Mouse (Mus musculus): ENCODE data around the gene Atp1a1.

The Atp1a1 gene

GRCm38 (mm10) chr3:101611012-101611812, 6.7 kb upstream of the Atp1a1 start:
- no peak for DNase-seq (ENCODE audit: low spot score)

- DNase-seq (ENCODE audit: low spot score): no peak
These were observed 4.8 kb upstream of the Atp1a1 start for GRCm38 (mm10) chr3:101609302-101609701.

- no peak for DNase-seq (ENCODE audit: low spot score)
These were observed 2.5 kb upstream of the Atp1a1 start for GRCm38 (mm10) chr3:101606861-101607455.

GRCm38 (mm10) chr3:101605721-101606120, 1.2 kb upstream of the Atp1a1 start:
- no peak for DNase-seq (ENCODE audit: low spot score)

- DNase-seq (ENCODE audit: low spot score): no peak
These were observed 807 bp upstream of the Atp1a1 start for GRCm38 (mm10) chr3:101605291-101605690.

- peak; percentile 76 for DNase-seq (ENCODE audit: low spot score)
These were observed 579 bp downstream of the Atp1a1 start for GRCm38 (mm10) chr3:101603661-101604549.

- DNase-seq (ENCODE audit: low spot score): no peak
These were observed 1.3 kb downstream of the Atp1a1 start for GRCm38 (mm10) chr3:101603194-101603593.

- DNase-seq (ENCODE audit: low spot score): no peak
These were observed 1.9 kb downstream of the Atp1a1 start for GRCm38 (mm10) chr3:101602511-101603055.

GRCm38 (mm10) chr3:101601687-101602086, 2.8 kb downstream of the Atp1a1 start:
- DNase-seq (ENCODE audit: low spot score): no peak

GRCm38 (mm10) chr3:101601003-101601525, 3.4 kb downstream of the Atp1a1 start:
- DNase-seq (ENCODE audit: low spot score): no peak

DNA sequence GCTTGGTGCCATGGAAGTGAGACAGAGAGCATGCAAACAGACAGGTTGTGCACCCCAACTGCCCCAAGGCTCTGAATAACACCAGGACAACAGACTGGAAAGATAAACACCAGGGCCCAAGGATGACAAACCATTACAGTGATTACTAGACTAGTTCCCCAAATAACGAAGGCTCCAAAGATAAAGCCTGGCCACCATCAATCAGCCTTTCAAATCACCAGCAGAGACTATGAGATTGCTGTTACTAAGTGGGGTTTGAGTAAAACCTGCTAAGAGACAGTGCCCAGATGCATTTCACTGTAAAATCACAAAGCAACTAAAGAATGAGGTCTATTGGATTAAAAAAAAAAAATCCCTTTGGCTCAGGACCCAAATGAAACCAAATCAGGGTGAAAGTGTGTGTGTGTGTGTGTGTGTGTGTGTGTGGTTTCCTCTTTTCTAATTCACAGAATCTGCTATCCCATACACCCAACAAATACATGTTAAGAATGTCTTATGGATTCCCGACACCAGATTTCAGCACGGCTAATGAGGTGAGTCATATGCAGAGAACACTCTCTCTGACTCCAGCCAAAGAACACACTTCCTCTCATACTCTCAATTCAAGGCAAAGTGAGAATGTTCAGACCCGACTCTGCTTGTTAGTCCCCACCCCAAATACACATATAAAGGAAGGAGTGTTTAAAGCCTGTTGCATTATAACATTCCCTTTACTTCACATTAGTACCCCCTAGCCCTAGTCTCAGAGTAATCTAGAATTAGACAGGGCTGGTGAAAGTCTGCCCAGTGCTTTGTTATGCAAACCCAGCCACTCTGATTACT, 4.4 kb downstream of the Atp1a1 start:
- DNase-seq (ENCODE audit: low spot score): no peak

DNA sequence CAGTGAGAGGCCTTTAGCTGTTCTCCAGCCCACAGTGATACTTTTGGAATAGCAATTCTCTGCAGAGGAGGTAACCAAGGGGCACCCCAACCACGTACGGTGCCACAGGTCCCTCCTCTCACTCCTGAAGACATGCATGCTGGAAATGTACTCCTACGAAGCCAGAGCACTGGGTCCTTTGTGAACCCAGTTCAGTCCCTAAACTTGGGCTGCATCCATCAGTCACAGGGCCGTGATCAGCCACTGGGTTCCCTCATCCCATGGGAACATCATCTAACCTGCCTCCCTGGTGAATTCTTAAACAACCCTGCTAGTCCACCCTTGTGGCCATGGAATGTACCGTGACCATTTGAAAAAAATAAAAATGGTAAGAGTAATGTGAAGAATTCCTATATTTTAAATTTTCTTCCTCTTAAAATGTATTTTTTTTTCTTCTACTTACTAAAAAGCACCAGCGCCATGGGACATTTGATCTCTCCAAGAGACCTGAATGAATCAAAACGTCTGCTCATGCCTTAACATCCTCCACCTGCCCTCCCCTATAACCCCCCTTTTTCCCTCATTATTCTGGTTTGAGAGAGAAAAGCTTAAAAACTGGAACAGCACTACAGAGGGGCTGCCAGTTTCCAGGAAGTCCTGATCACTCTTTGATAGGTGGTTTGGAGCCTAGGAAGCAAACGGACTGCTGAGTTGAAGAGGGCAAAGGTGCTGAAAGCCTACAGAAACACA, 5.1 kb downstream of the Atp1a1 start:
- DNase-seq (ENCODE audit: low spot score): no peak

DNA sequence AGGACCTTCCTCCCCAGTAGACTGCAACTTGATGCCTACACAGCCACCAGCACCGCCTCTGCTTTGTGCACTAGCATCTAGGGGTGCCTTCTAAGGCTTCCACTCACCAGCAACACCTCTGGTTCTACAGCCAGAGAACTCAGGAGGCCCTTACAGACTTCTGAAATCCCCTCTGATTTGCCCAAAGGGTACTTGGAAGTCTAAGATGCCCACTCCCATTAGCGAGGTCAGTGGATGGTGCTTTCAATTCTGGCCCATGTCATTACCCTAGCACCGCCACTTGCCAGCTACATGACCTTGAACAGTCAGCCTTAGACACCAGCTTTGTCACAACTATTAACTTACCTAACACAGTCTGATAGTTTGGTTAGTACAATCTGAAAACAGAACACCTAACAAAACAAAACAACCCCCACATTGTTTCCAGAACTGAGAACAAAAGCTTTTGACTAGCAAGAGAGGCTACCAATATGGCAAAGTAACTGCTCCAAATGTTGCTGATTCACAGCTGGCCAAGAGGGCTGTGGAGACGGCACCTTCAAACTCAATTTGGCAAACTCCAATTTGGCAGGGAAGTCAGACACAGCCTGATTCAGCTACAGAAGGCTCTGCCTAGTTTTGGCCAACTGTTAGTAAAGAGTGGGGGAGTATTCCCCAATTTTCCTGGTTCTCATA, 6.1 kb downstream of the Atp1a1 start:
- no peak for DNase-seq (ENCODE audit: low spot score)

GRCm38 (mm10) chr3:101597317-101598096, 7.0 kb downstream of the Atp1a1 start:
- no peak for DNase-seq (ENCODE audit: low spot score)

DNA sequence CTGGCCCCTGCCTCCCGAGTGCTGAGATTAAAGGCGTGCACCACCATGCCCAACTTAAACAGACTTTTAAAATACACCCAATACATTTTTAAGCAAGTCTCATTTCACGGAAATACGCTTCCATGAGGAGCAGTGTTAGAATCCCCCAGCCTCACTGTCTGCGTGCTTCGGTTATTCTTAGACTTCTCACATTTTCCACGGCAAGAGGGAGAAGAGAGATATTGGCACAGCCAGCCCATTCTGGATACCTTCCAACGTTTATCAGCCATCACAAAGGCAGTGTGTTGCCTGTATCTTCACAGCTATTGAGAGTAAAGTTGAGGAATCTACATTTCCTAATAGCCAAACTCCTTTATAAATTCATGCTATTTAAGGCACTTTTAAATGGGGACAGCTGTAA, 7.8 kb downstream of the Atp1a1 start:
- DNase-seq (ENCODE audit: low spot score): peak; percentile 55

DNA sequence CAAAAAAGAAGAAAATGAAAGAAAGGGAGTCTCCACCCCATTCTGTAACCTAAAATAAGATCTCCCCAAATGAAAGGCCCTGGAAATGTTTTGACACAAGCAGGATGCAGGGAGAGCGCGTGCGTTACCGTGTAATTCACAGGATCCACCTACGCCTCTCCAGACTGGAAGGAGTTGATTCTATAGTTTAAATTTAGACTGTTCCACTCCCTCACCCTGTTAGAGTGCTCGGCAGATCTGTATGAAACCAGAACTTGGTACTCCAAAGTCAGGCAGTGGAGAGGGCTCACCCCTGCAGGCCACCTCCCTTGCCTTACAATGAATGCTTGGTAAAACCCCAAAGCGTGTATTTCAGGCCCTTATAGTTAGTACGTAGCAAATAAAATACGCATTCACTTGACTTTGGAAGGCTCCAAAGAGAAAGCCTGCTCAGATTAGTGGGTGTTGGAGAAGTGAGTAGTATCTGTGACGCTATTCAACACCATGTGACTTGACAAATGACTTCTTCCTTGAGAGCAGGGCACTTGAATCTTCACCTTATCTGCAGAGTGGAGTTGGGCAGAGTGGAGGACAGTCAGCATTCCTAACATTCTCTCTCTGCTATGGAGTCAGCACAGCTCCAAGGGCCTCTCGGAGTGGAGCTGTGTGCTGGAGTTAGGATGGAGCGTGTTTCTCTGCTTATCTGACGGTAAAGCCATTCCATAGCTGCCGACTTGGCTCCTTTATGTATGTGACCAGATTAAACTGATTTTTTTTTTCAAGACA, 8.4 kb downstream of the Atp1a1 start:
- DNase-seq (ENCODE audit: low spot score): no peak

GRCm38 (mm10) chr3:101594982-101595381, 9.5 kb downstream of the Atp1a1 start:
- DNase-seq (ENCODE audit: low spot score): no peak

DNA sequence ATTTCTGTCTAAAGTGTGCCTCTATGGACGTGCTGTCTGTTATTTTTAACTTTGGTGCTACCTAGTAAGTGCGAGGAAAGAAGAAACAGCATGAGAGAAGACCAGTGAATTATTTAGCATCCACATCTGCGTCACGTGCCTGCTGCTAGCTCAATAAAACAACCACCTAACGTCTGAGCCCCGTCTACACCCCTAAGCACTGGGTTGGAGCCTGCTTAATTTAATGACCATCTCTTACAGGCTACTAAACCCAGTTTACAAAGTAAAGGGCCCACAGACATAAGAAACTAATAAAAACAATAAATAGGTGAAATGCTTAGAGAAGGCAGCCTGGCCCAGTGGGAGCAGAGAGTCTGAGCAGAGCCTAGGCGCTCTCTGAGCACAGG, 11.2 kb downstream of the Atp1a1 start:
- DNase-seq (ENCODE audit: low spot score): no peak

Measured in urinary bladder, postnatal 14 days (tissue).